Mouse (Mus musculus): Measurements from ENCODE around the gene Slc10a1. TPM values are rescaled to one million over a fixed set of nuclear protein-coding genes. Genes with fewer than 3 reads are reported as not detected.

Slc10a1 gene
- total RNA-seq (2023): not detected in 2 replicates

DNA sequence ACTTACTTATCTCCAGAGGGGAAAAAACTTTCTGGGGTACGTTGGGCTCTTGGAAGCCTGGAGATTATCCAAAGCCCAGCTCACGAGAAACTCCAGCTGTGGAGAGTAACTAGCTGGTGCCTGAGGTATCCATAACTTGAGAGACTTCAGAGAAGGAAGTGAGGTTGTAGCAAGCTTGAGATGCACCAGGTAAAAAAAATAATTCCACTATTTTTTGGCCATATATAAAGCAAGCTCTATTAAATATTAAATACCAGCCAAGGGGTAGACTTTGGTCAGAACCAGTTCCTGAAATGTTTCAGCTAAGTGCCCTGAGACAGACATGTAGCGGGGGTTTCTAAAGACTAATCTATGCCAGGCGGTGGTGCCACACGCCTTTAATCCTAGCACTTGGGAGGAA is at the start of gene Slc10a1:
Slc10a1 (minus strand) TSS at position 101 of the 400 bp plus-strand sequence.

DNA sequence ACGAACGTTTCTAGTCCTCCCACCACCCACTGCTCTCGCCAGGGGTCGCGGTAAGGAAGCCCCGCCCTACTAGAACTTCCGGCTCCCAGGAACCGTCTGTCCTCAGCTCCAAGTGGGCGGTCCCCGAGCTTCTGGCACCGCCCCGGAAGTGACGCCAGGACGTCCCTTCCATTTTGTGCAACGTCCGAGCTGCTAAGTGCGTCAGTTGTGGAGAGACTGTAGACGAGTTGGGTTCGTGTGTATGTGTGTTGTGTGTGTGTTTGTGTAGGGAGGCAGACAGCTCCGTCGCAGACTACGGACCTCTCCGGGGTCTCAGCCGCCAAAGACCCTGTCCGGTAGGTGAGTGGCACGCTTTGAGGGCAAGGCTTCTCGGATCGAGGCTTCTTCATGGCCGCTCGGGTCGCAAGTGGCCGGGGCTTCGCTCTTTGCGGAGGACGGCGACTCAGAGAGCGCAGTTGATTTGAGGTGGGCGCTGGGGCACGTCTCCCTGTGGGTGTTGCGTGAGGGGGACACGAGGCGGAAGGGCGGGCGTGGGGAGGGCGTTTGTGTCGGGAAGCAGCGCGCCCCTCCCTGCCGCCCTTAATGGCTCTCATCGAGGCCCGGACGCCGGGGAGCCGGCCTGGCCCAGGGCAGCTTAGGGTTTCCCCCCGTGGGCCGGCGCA is 23.0 kb downstream of the Slc10a1 start, which contains the start of gene Srsf5:
Srsf5 (plus strand) TSS at position 171 of the 662 bp plus-strand sequence.

Other genes with a start within 250 kb of the Slc10a1 start
- gene Ccdc177, start 208.0 kb downstream of the Slc10a1 start, total RNA-seq (2023): not detected in 2 replicates
- gene Susd6, start 178.2 kb downstream of the Slc10a1 start, total RNA-seq (2023): 104 and 127 TPM in 2 replicates
- 956 and 1,158 TPM in 2 replicates for gene Srsf5, start 23.2 kb downstream of the Slc10a1 start, total RNA-seq (2023)
- 0.16 TPM in 1 of 2 replicates, not detected in the other for gene Smoc1, start 58.1 kb upstream of the Slc10a1 start, total RNA-seq (2023)